Mouse (Mus musculus) megakaryocyte, embryonic 14.5 days (primary cell): Measurements from ENCODE around the gene Mybpc1.

Source experiments
- FLI1 ChIP-seq: IDR thresholded peaks from 2 replicates; pipeline ENCODE4 v1.6.1; 2012; ENCODE audit warnings: low read length, inconsistent platforms, mixed read lengths
- GATA1 ChIP-seq: IDR thresholded peaks from 3 replicates; pipeline ENCODE4 v1.6.1; 2012; ENCODE audit warnings: mixed read lengths, low read length, inconsistent platforms, borderline replicate concordance

GRCm38 (mm10) chr10:88645448-88645847 lies 40.5 kb upstream of the Mybpc1 start:
- TF ChIP-seq GATA1 (no peak), FLI1 (no peak)
